Mouse (Mus musculus) lung, embryonic 15.5 days (tissue): ENCODE data around the gene Ndufa10. TPM values are rescaled to one million over a fixed set of nuclear protein-coding genes. Genes with fewer than 3 reads are reported as not detected.

Experiments used
- ATAC-seq: fragments of 200-750 bp; cut with Nextera tagmentation; 2 replicates; pipeline ENCODE4 v1.8.0; 2017; ENCODE audit warnings: moderate number of reproducible peaks, borderline replicate concordance; ENCODE audit not compliant: low FRiP score, low TSS enrichment; ENCODE audit errors: extremely low read depth
- H3K27ac ChIP-seq: fragments of 300-500 bp; sonication (generic); 2 replicates; pipeline ENCODE4 v1.5.1; 2015; ENCODE audit warnings: moderate library complexity, mild to moderate bottlenecking, inconsistent platforms
- H3K27me3 ChIP-seq: fragments of 300-500 bp; sonication (generic); 2 replicates; pipeline ENCODE4 v1.6.1; 2015; ENCODE audit warnings: inconsistent platforms
- H3K36me3 ChIP-seq: fragments of 300-500 bp; sonication (generic); 2 replicates; pipeline ENCODE4 v1.6.1; 2015; ENCODE audit warnings: inconsistent platforms
- H3K4me1 ChIP-seq: fragments of 300-500 bp; sonication (generic); 2 replicates; pipeline ENCODE4 v1.6.1; 2015; ENCODE audit warnings: inconsistent platforms
- H3K4me2 ChIP-seq: fragments of 300-500 bp; sonication (generic); 2 replicates; pipeline ENCODE4 v1.6.1; 2015; ENCODE audit warnings: inconsistent platforms, mild to moderate bottlenecking, moderate library complexity
- H3K4me3 ChIP-seq: fragments of 300-500 bp; sonication (generic); 2 replicates; pipeline ENCODE4 v1.5.1; 2015; ENCODE audit warnings: mild to moderate bottlenecking, inconsistent platforms
- H3K9ac ChIP-seq: fragments of 300-500 bp; sonication (generic); 2 replicates; pipeline ENCODE4 v1.6.1; 2015; ENCODE audit warnings: inconsistent platforms
- H3K9me3 ChIP-seq: fragments of 300-500 bp; sonication (generic); 2 replicates; pipeline ENCODE4 v1.6.1; 2016; ENCODE audit warnings: inconsistent platforms
- WGBS: fragments of 180-500 bp; shearing (Covaris S2); methylation state at CpG from one replicate; pipeline ENCODE4 v1.1.7; 2015; 5-methylcytosine and 5-hydroxymethylcytosine counted together
- polyA plus RNA-seq: library from polyadenylated mRNA; unstranded; fragments of >200 nt; fragmentation: Nextera tagmentation; extraction: Ambion mirVana; gene quantifications from 2 replicates; pipeline ENCODE4 v1.2.1, GENCODE M21; 2015

Ndufa10 gene
- polyA plus RNA-seq, 1 experiment from 2014 or later = 278 TPM

DNA sequence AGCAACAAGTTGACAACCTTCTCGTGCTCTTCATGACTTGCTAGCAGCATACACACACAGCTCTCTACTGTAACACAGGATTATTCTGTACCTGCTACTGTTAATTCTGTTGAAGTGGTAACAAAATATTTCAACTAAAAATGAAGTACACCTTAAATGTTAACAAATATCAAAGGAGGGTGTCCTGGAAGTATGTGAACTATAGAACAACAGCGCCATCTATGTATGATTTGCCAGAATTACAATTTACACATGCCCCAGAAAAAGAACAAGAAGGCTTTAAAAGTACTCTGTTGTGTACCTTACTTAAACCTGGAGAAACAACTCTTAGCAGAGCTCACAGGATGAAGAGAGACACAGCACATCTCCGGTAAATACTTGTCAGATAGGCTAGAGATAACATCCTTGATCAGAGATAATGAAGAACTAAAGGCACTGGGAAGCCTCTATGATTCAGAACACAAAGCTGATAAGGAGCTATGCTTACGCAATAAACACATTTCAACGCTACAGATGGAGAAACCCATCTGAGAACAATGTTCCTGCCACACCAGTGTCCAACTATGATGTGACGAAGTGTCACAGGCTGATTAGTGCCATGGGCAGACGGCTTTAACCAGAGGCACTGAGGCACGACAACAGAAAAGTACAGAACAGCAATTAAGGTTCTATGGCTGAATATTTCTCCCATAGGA, 19.8 kb downstream of the Ndufa10 start:
- Histone ChIP-seq H3K27me3 (no peaks in the 10 kb centered on the region), H3K36me3 (peaks cover 82% of the 10 kb centered on the region), H3K4me1 (no peaks in the 10 kb centered on the region), H3K9me3 (no peaks in the 10 kb centered on the region), H3K9ac (no peak overlapping the region), H3K4me3 (no peak overlapping the region), H3K27ac (no peak overlapping the region), H3K4me2 (no peak overlapping the region)
- ATAC-seq = no peak
- 63% methylated on average over 8 of the region's 8 CpGs for WGBS

DNA sequence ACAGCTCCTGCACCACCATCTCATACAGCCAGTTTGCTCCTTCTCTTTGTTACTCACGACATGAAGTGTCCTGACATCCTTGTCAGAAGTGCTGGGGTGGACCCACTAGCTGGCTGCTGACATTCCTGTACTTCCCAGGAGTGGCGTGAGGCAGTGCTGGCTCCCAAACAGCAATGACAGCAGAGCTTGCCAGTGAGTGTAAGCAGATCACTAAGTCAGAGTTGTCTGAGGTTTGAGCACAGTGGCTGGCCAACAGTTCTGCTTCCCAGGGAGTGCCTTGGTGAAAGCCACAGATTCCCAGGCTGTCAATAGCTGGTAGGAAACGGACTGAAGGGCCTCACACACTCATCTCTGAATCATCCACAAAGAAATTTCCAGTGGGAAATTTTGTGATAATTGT, 25.4 kb downstream of the Ndufa10 start:
- Histone ChIP-seq H3K9ac (no peak overlapping the region), H3K4me2 (no peak overlapping the region), H3K4me1 (no peaks in the 10 kb centered on the region), H3K4me3 (no peak overlapping the region), H3K9me3 (no peaks in the 10 kb centered on the region), H3K27ac (no peak overlapping the region), H3K36me3 (peaks cover 81% of the 10 kb centered on the region), H3K27me3 (no peaks in the 10 kb centered on the region)
- 77% methylated on average over 3 of the region's 3 CpGs for WGBS
- no peak for ATAC-seq

DNA sequence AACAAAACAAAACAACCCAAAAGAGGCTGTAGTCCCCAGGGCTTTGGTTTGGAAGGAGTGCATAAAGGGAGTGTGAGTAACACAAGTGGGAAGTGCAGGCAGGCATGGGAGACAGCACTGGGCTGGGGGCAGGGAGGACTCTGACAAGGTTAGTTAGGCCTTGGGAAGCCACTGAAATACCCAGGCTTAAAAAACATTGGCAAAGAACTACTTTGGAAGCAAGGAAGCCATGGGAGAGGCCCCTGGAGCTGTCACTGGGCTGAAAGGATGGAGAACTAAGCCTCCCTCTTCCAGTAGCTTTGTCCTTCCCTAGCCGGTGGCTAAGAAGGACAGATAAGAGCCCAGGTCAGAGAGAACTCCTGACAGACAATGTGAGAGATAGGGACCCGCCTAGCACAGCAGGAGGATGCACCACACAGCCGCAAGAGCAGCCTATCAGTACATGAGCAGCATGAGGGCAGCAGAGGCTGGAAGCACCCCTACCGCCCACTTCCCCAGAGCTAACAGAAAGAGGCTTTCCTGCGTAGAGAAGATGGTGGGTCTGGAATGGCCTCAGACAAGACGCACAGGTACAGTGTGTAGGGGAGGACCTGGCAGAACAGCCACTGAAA, 32.1 kb downstream of the Ndufa10 start:
- Histone ChIP-seq H3K9me3 (no peaks in the 10 kb centered on the region), H3K27ac (no peak overlapping the region), H3K27me3 (no peaks in the 10 kb centered on the region), H3K9ac (no peak overlapping the region), H3K4me2 (no peak overlapping the region), H3K4me3 (no peak overlapping the region), H3K4me1 (peaks cover 25% of the 10 kb centered on the region), H3K36me3 (peaks cover 46% of the 10 kb centered on the region)
- ATAC-seq = no peak
- WGBS = 76% methylated on average over 6 of the region's 6 CpGs

DNA sequence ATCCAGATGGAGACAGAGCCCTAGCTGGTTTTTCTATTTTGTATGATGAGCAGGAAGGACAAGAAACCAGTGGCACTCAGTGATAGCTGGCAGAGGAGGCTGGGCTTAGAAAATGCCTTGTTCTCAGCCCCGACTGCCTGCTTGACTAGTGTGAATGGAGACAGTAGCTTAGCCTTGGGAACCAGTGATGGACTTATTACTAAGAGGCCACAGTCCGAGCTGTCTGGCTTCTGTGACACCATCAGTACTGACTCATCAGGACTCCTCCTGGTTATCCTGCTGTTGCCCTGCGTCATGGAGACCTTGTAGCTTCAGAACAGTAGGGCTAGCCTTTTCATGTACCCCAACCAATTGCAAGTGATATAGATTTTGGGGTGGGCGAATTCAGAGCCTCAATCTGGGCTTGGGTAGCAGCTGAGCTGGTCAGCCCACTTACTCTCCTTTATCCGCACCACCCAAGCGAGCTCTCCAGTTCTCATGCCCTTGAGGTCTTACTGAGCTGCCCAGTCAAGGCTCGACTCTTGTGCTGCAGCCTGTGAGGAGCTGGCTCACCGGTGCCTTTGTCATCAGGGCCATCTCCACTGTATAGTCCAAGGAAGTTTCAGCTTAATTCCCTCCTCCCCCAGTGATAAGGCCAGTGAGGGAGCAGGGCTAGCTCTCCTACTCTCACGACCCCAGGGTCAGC, 33.5 kb downstream of the Ndufa10 start:
- Histone ChIP-seq H3K9ac (no peak overlapping the region), H3K36me3 (peaks cover 39% of the 10 kb centered on the region), H3K27me3 (no peaks in the 10 kb centered on the region), H3K4me1 (peaks cover 27% of the 10 kb centered on the region), H3K9me3 (no peaks in the 10 kb centered on the region), H3K27ac (no peak overlapping the region), H3K4me3 (no peak overlapping the region), H3K4me2 (no peak overlapping the region)
- ATAC-seq = no peak
- 87% methylated on average over 9 of the region's 9 CpGs for WGBS

DNA sequence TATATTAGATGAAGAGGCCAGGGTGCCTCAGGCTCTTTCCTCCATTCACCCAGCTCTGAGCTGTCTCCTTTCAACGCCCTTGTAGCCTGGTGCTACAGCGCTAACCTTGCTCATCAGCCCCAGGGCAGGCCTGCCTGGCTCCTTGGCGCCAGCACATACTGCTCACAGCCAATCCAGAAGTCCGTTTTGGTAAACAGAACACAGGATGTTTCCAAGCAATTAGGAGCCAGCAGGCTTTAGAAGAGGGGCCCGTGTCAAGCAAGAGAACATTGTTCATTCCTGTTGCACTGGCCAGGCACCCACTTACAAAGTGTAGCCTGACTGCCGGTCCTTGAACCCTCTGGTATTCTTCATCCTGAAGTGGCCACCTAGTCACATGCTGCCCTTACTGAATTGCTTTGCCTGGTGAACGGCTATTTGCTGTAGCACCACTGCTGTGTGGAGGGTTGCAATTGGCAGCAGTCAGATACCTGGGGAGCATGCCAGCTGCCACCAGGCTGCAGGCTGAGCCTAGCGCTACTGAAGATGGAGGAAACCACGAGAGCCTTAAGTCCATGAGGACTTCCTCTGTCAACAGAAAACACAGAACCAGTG, 35.9 kb downstream of the Ndufa10 start:
- Histone ChIP-seq H3K27me3 (no peaks in the 10 kb centered on the region), H3K4me2 (no peak overlapping the region), H3K4me1 (peaks cover 27% of the 10 kb centered on the region), H3K27ac (peak overlapping the region; percentile 65), H3K4me3 (no peak overlapping the region), H3K9ac (no peak overlapping the region), H3K36me3 (peaks cover 21% of the 10 kb centered on the region), H3K9me3 (no peaks in the 10 kb centered on the region)
- WGBS = 13% methylated on average over 9 of the region's 9 CpGs
- ATAC-seq = peak; percentile 70

DNA sequence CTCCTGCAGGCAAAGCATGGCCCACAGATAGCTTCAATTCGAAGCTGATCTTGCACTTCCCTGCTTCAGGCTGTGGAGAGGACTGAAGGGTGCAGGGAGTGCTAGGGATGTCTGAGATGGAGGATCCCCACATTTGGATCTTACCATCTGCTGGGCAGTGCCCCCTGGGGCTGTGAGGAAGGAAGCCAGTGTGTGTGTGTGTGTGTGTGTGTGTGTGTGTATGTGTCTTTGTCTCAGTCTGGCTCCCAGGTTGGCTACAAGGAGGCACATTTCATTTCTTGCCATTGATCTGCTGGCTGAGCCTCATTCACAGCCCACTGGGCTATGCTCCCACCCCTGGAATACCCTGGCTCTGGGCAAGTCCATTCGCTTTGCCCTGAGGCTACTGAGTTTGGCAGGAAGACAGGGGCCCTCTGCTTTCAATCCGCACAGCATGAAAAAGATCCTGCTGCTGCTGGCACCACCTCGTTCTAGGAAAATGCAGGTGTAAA, 36.8 kb downstream of the Ndufa10 start:
- H3K36me3 ChIP-seq = peaks cover 13% of the 10 kb centered on the region; the same call in 1 of the 2 replicates
- no peak overlapping the region for H3K4me3 ChIP-seq
- peaks cover 27% of the 10 kb centered on the region for H3K4me1 ChIP-seq
- 47% methylated on average over 4 of the region's 4 CpGs for WGBS
- no peak overlapping the region for H3K9ac ChIP-seq
- no peaks in the 10 kb centered on the region for H3K9me3 ChIP-seq
- H3K4me2 ChIP-seq = no peak overlapping the region
- 0 out of 2 replicates have a peak overlapping the region, but pooled peaks have one; percentile 65 for H3K27ac ChIP-seq
- no peak for ATAC-seq
- H3K27me3 ChIP-seq = no peaks in the 10 kb centered on the region

DNA sequence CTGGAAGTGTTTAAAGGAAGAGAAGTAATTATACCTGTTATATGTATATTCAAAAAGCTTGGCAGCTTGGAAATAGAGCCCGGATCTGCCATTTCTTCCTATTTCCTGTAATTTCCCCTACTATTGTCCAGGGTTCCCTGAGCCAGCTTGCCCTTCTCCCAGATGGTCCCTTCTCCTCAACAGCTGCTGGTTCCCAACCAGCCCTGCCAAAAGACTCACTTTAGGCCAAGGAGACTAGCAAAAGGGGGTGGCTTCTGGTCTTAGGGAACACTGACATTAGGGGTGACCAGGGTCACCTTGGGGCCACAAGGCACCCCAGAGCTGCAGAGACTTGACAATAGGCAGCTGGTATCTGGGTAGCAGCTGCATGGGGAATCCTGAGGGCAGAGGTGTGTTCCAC, 38.7 kb downstream of the Ndufa10 start:
- Histone ChIP-seq H3K9me3 (no peaks in the 10 kb centered on the region), H3K27me3 (no peaks in the 10 kb centered on the region), H3K9ac (no peak overlapping the region), H3K4me3 (no peak overlapping the region), H3K4me1 (peaks cover 27% of the 10 kb centered on the region), H3K36me3 (0 out of 2 replicates have a peak, but pooled peaks cover 9% of the 10 kb centered on the region), H3K4me2 (no peak overlapping the region), H3K27ac (no peak overlapping the region)
- 89% methylated on average over 1 of the region's 1 CpGs for WGBS
- ATAC-seq = no peak

DNA sequence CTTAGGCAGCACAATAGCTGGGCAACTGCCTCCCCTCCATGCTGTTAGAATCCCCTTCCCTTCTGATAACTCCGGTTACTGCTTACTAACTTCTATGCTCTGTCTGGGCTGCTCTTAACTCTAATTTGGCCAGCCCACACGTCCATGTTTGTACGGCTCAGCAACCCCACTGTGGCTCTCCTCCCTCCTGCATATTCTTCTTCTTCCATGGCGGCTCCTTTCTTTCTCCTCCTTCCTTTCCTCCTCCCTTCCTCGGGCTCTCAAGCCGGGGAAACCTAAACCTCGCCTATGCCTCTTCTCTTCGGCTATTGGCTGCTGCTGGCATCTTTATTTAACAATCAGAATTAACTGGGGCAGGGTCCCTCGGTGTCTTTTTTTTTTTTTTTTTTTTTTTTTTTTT, 40.9 kb downstream of the Ndufa10 start:
- no peak for ATAC-seq
- Histone ChIP-seq H3K4me1 (peaks cover 14% of the 10 kb centered on the region), H3K9me3 (no peaks in the 10 kb centered on the region), H3K4me3 (no peak overlapping the region), H3K9ac (no peak overlapping the region), H3K27ac (no peak overlapping the region), H3K4me2 (no peak overlapping the region), H3K27me3 (no peaks in the 10 kb centered on the region), H3K36me3 (no peaks in the 10 kb centered on the region)
- WGBS = 65% methylated on average over 9 of the region's 9 CpGs

DNA sequence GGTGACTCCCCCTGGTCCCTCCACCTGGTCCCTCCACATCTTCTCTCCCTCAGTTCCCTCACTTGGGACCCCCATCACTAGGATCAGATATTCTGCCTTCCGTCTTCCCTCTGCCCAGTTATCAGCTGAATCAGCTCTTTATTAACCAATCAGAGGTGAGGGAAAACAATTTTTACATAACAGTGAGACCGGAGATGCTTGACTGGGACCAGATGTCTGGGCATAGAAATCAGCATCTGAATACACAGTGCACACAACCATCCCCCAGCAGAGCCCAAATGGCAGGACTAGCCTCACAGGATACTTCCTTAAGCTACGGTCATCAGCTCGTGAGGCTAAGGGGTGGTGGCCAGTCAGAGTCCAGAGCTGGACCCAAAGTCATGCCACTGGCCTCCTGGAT, 41.6 kb downstream of the Ndufa10 start:
- peaks cover 7% of the 10 kb centered on the region for H3K4me1 ChIP-seq
- H3K27me3 ChIP-seq = no peaks in the 10 kb centered on the region
- 58% methylated on average over 4 of the region's 4 CpGs for WGBS
- H3K9ac ChIP-seq = no peak overlapping the region
- no peaks in the 10 kb centered on the region for H3K36me3 ChIP-seq
- no peak for ATAC-seq
- no peak overlapping the region for H3K4me3 ChIP-seq
- H3K4me2 ChIP-seq = no peak overlapping the region
- no peak overlapping the region for H3K27ac ChIP-seq
- no peaks in the 10 kb centered on the region for H3K9me3 ChIP-seq

DNA sequence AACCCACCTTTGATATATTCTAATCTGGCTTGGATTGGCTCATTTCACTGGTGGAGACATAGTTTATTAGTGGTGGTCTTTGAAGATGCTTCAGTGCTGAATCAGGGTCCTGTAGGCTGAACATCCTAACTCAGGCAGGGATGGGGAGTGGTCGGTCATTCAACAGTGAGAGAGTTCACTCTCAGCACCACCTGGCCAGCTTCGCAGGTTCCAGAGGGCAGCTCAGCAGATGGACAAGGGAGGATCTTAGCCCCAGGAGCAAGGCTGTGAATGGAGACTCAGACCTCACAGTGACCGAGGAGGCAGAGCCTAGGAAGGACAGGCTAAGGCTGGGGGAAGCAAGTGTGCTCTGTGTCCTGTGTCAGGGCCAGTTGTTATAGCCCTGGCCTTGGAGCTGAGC, 42.2 kb downstream of the Ndufa10 start:
- H3K27me3 ChIP-seq = no peaks in the 10 kb centered on the region
- H3K9me3 ChIP-seq = no peaks in the 10 kb centered on the region
- H3K4me1 ChIP-seq = no peaks in the 10 kb centered on the region; the same call in 1 of the 2 replicates
- WGBS = 70% methylated on average over 3 of the region's 3 CpGs
- H3K36me3 ChIP-seq = no peaks in the 10 kb centered on the region
- no peak overlapping the region for H3K27ac ChIP-seq
- H3K9ac ChIP-seq = no peak overlapping the region
- no peak for ATAC-seq
- no peak overlapping the region for H3K4me3 ChIP-seq
- no peak overlapping the region for H3K4me2 ChIP-seq

DNA sequence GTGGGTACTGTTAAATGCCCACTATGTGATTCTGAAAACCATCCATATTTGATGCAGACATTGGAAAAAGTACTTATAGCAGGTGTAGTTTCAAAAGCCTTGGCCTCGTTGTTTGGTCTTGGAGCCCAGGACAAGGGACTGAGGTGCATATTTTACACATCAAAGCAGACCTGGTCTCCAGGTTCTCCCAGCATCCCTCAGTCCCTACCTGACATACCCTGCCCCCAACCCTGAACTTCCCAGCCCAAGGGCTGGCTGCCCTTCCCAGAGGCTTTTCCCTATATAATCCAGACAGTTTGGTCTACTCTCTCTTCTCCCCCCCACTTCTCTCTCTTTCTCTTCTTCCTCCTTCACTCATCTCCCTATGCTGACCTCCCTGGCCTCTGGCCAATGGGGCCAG, 42.7 kb downstream of the Ndufa10 start:
- no peaks in the 10 kb centered on the region for H3K9me3 ChIP-seq
- no peaks in the 10 kb centered on the region for H3K36me3 ChIP-seq
- no peak overlapping the region for H3K4me2 ChIP-seq
- ATAC-seq = no peak
- WGBS = 83% methylated on average over 1 of the region's 1 CpGs
- no peaks in the 10 kb centered on the region for H3K27me3 ChIP-seq
- H3K4me3 ChIP-seq = no peak overlapping the region
- H3K27ac ChIP-seq = no peak overlapping the region
- no peaks in the 10 kb centered on the region for H3K4me1 ChIP-seq
- H3K9ac ChIP-seq = no peak overlapping the region

DNA sequence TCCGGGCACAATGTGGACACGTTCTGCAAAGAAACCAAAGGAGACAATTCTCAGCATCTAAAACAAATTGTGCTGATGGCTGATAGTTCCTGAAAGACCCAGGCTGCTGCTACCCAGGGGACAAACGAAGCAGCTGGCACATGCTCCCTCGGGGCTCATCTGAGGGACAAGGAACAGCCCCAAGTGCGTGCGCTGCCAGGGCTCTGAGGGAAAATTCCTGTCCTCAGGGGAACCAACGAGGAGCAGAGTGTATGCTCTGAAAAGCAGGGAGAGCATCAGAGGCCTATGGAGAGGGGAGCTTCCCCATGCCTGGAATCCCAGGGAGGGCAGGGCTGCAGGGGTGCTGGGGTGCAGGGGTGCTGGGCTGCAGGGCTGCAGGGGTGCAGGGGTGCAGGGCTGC, 48.9 kb downstream of the Ndufa10 start:
- H3K27ac ChIP-seq = no peak overlapping the region
- H3K9me3 ChIP-seq = no peaks in the 10 kb centered on the region
- WGBS = 68% methylated on average over 7 of the region's 7 CpGs
- H3K27me3 ChIP-seq = no peaks in the 10 kb centered on the region
- H3K4me1 ChIP-seq = no peaks in the 10 kb centered on the region
- no peak overlapping the region for H3K9ac ChIP-seq
- H3K4me3 ChIP-seq = no peak overlapping the region
- no peak overlapping the region for H3K4me2 ChIP-seq
- no peaks in the 10 kb centered on the region for H3K36me3 ChIP-seq
- ATAC-seq = no peak
